Mouse (Mus musculus): ENCODE data around the gene Llph. TPM values are rescaled to one million over a fixed set of nuclear protein-coding genes. Genes with fewer than 3 reads are reported as not detected.

Llph gene
- polyA plus RNA-seq (2012; rRNA removed), result 21.2 and 26.9 TPM in 2 replicates

DNA sequence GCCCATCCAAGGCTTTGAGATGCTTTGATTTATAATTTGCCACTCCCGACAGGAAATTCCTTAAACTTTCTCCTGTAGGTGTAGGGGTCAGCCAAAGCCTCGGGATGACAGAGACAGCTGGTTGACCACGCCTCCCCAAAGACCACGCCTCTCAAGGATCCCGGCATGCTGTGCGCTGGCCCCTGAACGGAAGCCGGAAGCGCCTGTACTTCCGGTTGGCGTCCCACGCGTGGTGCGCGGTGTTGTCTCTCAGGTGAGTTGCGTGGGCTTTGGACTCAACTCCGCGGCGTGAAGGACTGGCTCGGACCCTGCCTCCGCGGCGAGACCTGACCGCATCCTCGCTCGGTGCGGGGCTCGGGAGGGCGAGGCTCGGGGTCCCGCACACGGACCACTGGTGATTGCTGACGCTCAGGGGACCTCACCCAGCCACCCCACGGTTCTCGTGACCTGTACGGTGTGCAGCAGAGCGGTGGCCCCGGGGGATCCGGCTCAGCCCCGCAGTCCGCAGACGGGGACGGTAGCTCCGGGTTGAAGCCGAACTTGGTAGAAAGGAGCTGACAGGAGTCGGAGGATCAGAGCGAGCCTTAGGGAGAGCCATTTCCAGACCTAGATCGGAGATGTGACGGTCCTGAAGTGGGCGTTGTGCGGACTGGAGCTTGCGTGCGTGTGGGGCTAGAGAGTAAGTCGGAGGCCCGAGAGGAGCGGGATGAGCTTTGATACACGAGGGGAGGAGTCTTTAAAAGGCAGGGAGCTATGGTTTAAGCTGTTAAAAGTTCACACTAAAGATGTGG, at the start of gene Llph:
Gene Llph, plus strand, starts transcription at position 200 of the 791 bp plus-strand sequence.
- peak; percentile 93 for DNase-seq (ENCODE audit: low read depth)
- TF ChIP-seq CTCF (IDR thresholded peaks at IDR 0.05; ENCODE audit: borderline replicate concordance, extremely low read depth, insufficient read depth, insufficient read length), result no peak
- TF ChIP-seq POLR2A (IDR thresholded peaks at IDR 0.05; ENCODE audit: borderline replicate concordance, extremely low read depth, insufficient read depth, insufficient read length, poor library complexity, severe bottlenecking), result peak; percentile 41; the same call in 1 of the 2 replicates

DNA sequence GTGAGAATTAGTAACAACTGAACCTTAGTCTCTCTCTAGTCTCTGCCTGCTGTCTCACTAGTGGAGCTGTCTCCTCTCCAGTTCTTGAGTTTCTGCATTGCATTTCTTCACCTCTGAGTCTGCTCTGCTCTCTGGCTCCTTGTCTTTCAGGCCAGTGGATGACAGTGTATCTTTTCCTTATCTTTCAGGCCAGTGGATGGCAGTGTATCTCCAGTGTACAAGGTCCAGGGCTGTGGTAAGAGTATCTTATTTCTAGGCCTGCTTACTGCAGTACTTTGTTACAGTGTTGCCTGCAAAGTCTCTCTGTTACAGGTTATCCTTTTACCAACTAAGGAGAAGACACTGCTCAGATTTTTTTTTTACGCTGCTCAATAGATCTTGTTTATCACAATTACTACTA, 44.0 kb upstream of the Llph start:
- DNase-seq (ENCODE audit: low read depth), result no peak

GRCm38 (mm10) chr10:120183342-120183741, 43.5 kb upstream of the Llph start:
- TF ChIP-seq CTCF (IDR thresholded peaks at IDR 0.05; ENCODE audit: borderline replicate concordance, extremely low read depth, insufficient read depth, insufficient read length) (no peak), POLR2A (IDR thresholded peaks at IDR 0.05; ENCODE audit: borderline replicate concordance, extremely low read depth, insufficient read depth, insufficient read length, poor library complexity, severe bottlenecking) (no peak)
- no peak for DNase-seq (ENCODE audit: low read depth)

More for the DNA sequence above, 44.0 kb upstream of the Llph start:
- no peak; the same call in 1 of the 2 replicates for TF ChIP-seq CTCF (IDR thresholded peaks at IDR 0.05; ENCODE audit: borderline replicate concordance, extremely low read depth, insufficient read depth, insufficient read length)
- TF ChIP-seq POLR2A (IDR thresholded peaks at IDR 0.05; ENCODE audit: borderline replicate concordance, extremely low read depth, insufficient read depth, insufficient read length, poor library complexity, severe bottlenecking), result no peak

DNA sequence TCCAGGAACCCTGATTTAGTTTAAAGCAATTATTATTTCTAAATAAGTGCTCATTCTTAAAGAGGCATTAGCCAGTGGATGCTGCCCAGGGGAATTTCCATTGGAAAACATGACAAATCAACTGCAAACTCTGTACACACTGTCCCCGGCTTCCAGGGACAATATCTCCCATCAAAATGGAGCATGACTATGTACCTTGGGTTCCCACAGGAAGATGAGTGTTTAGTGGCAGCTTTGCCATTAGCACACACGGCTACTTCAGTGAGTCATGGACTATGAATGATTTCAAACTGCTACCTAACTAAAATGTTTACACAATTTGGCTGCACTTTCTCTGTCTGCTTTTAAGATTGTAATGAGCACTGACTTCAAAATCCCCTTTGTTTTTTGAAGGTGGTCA, 38.4 kb upstream of the Llph start:
- DNase-seq (ENCODE audit: low read depth), result no peak
- TF ChIP-seq POLR2A (IDR thresholded peaks at IDR 0.05; ENCODE audit: borderline replicate concordance, extremely low read depth, insufficient read depth, insufficient read length, poor library complexity, severe bottlenecking) (no peak), CTCF (IDR thresholded peaks at IDR 0.05; ENCODE audit: borderline replicate concordance, extremely low read depth, insufficient read depth, insufficient read length) (no peak)

DNA sequence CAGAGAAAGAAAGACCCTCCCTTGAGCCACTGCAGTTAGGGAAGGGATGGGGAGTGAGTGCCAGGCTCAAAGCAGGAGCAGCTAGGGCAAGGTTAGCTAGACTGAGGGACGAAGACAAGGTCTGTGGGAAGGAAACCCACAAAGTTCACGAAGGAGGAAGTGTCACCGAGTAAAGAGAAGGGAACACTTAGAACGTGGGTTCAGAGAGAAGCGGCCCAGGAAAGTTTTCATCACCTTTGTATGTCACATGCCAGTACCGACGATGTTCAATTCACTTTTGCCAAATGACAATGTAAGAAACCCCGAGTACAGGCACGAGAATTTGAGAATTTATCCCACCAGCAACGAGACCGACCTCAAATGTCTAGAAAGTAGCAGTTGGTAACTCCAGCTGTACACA, 37.6 kb upstream of the Llph start:
- no peak for DNase-seq (ENCODE audit: low read depth)
- TF ChIP-seq CTCF (IDR thresholded peaks at IDR 0.05; ENCODE audit: borderline replicate concordance, extremely low read depth, insufficient read depth, insufficient read length), result no peak
- TF ChIP-seq POLR2A (IDR thresholded peaks at IDR 0.05; ENCODE audit: borderline replicate concordance, extremely low read depth, insufficient read depth, insufficient read length, poor library complexity, severe bottlenecking), result no peak

GRCm38 (mm10) chr10:120189782-120190181, 37.1 kb upstream of the Llph start:
- no peak for TF ChIP-seq POLR2A (IDR thresholded peaks at IDR 0.05; ENCODE audit: borderline replicate concordance, extremely low read depth, insufficient read depth, insufficient read length, poor library complexity, severe bottlenecking)
- no peak for TF ChIP-seq CTCF (IDR thresholded peaks at IDR 0.05; ENCODE audit: borderline replicate concordance, extremely low read depth, insufficient read depth, insufficient read length)
- DNase-seq (ENCODE audit: low read depth), result peak; percentile 7

GRCm38 (mm10) chr10:120191165-120191564, 35.7 kb upstream of the Llph start:
- TF ChIP-seq CTCF (IDR thresholded peaks at IDR 0.05; ENCODE audit: borderline replicate concordance, extremely low read depth, insufficient read depth, insufficient read length), result no peak
- TF ChIP-seq POLR2A (IDR thresholded peaks at IDR 0.05; ENCODE audit: borderline replicate concordance, extremely low read depth, insufficient read depth, insufficient read length, poor library complexity, severe bottlenecking), result no peak
- no peak for DNase-seq (ENCODE audit: low read depth)

DNA sequence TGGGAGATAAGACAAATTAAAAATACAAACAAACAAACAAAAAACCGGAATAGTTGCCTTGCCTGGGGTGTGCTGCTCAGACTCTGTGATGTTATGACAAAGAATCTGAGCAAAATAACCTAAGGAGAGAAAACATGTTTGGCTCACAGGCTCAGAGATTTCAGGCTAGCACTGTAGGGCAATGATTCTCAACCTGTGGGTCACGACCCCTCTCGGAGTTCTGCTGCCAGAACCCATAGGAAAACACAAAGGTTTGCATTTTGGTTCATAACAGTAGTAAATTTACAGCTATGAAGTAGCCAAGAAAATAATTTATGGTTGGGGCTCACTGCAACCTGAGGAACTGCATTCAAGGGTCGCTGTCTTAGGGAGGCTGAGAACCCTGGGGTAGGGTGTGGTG, 34.6 kb upstream of the Llph start:
- TF ChIP-seq POLR2A (IDR thresholded peaks at IDR 0.05; ENCODE audit: borderline replicate concordance, extremely low read depth, insufficient read depth, insufficient read length, poor library complexity, severe bottlenecking) (no peak), CTCF (IDR thresholded peaks at IDR 0.05; ENCODE audit: borderline replicate concordance, extremely low read depth, insufficient read depth, insufficient read length) (no peak)
- DNase-seq (ENCODE audit: low read depth), result no peak

DNA sequence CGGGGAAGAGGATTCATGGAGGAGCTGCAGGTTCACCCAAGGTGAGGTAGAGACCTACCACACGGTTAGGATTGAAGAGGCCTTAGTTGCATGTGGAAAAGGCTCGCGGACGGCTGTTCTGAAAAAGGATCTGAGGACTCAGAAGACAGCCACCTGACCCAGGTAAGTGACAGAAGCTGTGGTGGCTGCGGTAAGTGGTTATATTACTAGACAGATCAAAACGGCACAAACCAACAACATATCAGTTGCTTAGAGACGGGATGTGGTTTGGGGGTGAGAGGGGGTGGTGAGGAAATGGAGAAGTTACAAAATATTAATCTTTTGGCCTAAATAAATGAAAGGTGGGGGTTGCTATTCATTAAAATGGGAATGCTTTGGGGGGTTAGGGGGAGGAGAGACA, 33.6 kb upstream of the Llph start:
- DNase-seq (ENCODE audit: low read depth), result no peak
- TF ChIP-seq CTCF (IDR thresholded peaks at IDR 0.05; ENCODE audit: borderline replicate concordance, extremely low read depth, insufficient read depth, insufficient read length), result no peak
- no peak for TF ChIP-seq POLR2A (IDR thresholded peaks at IDR 0.05; ENCODE audit: borderline replicate concordance, extremely low read depth, insufficient read depth, insufficient read length, poor library complexity, severe bottlenecking)

- no peak for DNase-seq (ENCODE audit: low read depth)
- TF ChIP-seq CTCF (IDR thresholded peaks at IDR 0.05; ENCODE audit: borderline replicate concordance, extremely low read depth, insufficient read depth, insufficient read length) (no peak), POLR2A (IDR thresholded peaks at IDR 0.05; ENCODE audit: borderline replicate concordance, extremely low read depth, insufficient read depth, insufficient read length, poor library complexity, severe bottlenecking) (no peak)
These were observed 29.6 kb upstream of the Llph start for GRCm38 (mm10) chr10:120197061-120197835.

- DNase-seq (ENCODE audit: low read depth), result peak; percentile 31
- TF ChIP-seq CTCF (IDR thresholded peaks at IDR 0.05; ENCODE audit: borderline replicate concordance, extremely low read depth, insufficient read depth, insufficient read length) (no peak), POLR2A (IDR thresholded peaks at IDR 0.05; ENCODE audit: borderline replicate concordance, extremely low read depth, insufficient read depth, insufficient read length, poor library complexity, severe bottlenecking) (no peak)
These were observed 25.5 kb upstream of the Llph start, which contains the start of gene Tmbim4 for GRCm38 (mm10) chr10:120201131-120201921. Tmbim4 (plus strand) TSS chr10:120201590.
